Mouse (Mus musculus) neutrophil, adult 5-6 weeks (primary cell): Measurements from ENCODE around the gene Asb18. TPM values are rescaled to one million over a fixed set of nuclear protein-coding genes. Genes with fewer than 3 reads are reported as not detected.

Source experiments
- ATAC-seq: fragments of 151-379, 151-347 bp; 2 replicates; pipeline ENCODE4 v1.8.0; 2017; ENCODE audit warnings: mild to moderate bottlenecking, moderate TSS enrichment; ENCODE audit not compliant: insufficient number of reproducible peaks, poor library complexity, low FRiP score, severe bottlenecking; ENCODE audit errors: extremely low read depth
- total RNA-seq: library from RNA; stranded (forward); fragments of 200-1000 nt; gene quantifications from 2 replicates; pipeline ENCODE4 v1.2.3, GENCODE M21; 2017

Gene Asb18
- total RNA-seq = not detected in 2 replicates

DNA sequence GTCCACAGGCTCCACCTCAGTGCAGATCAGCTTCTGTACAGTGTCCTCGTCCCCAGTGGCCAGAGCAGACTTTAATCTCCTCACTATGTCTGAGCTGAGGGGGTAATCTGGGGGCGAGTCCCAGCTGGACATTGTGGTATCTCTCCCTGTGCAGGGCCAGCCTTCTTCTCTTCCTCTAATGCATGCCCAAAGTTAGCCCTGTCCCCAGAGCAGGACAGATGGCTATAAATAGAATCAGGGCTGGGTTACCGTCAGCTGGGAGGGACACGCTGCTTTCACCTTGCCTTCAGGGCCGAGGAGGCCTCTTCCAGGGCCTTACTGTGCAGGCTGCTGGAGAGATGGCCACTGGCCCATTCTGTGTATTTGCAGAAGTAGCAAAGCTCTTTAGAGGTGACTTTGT lies at the start of gene Asb18:
Gene Asb18 (minus strand): TSS at position 221 of the 400 bp plus-strand sequence.
- ATAC-seq = no peak

DNA sequence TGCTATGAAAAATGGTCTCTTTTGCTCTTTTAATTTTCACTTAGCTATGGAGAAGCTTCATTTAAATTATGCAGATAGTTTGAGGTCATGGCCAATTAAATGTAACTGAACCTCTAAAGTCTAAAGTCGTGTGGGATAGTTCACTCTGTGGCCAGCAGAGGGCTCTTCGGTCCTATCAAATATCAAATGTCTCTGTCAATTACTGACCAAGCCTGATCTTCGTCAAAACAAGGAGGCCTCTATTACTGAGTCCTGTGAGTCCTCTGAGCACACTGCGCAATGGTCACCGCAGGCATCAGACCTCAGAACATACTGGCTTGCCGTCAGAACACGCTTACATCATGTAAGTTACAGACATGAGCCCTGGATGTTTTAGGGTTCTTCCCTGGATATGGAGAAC lies 46.1 kb upstream of the Asb18 start:
- no peak for ATAC-seq

DNA sequence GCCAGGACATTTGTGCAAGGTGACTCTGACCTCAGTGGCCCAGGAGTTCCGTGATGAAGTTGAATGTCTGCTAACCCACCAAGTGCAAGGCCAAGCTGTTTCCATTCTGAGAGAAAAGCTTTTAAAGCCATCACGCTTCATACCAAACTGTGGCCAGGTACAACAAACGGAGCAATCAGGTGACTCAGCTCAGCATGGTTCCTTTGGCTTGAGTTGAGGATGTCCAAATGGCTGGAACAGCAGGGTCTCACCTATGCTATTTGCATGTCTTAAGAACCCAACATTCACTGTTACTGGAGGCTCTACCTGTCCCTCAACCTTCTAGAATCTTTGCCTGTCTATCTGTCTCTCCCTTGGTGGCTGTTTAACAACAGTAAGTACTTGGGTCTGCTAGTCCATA lies 45.6 kb upstream of the Asb18 start:
- ATAC-seq = no peak

DNA sequence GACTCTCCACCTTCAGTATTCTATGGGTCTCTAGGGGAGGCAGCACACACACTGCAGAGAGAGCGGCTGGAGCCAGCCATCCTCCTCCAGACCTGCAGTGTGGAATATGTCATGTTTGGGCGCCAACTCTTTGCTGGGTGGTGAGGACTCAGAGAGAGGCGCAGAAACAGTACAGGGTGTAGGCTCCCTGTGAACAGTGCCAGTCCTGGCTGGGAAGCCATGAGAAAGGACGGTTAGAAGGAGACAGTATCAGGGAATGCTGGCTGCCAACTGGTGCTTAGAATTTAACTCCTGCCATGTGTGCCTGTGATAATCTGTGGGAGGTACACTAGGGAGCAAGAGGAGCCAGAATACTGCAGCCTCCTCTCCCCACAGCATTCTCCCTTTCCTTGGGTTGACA lies 40.5 kb upstream of the Asb18 start:
- ATAC-seq = no peak

DNA sequence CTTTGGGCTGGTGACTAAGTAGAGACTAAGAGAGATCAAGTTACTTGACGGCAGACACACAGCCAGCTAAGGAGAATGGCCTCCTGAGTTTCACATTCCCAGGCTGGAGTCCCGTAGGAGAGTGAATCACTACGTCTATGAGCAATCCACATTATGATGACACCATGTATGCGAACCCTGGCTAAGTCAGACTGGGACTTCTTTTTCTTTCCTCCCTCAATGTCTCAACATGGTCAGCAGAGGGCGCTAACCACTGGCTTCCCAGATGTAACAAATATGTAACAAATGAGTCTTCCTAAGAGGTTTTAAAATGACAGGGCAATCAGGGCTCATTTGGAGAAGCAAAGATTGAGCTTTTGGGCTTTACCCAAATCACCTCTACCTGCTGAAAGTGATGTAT lies 36.9 kb upstream of the Asb18 start:
- no peak for ATAC-seq

DNA sequence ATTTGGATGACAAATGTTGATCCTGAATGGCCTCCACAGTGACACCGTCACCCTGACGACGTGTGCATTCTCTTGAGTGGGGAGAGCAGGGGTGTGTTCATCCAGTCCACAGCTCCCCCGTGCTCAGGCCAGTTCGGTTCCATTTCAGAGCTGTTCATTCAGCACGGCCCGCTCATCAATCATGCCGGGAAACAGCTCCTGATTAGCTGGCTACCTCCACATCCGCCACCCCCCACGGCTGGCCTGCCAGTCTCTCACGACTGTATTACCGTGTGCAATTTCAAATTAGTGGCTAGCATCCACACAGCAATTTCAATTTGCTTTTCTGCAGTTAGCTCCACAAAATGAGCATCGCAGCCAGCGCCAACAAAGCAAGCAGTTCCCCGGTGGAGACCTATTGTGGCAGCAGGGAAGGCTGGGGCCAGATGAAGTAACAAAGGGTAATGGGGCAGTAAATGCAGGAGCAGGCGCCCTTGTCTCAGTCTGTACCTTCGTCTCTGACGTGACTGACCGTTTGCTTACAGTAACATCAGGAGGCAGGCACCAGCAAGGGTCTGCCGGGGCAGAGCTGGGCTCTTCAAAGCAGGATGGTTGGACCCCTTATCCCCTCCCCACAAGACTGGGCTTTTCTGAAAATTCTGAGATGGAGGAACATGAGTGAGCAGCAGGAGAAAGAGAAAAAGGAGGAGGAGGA lies 35.7 kb upstream of the Asb18 start:
- no peak for ATAC-seq

DNA sequence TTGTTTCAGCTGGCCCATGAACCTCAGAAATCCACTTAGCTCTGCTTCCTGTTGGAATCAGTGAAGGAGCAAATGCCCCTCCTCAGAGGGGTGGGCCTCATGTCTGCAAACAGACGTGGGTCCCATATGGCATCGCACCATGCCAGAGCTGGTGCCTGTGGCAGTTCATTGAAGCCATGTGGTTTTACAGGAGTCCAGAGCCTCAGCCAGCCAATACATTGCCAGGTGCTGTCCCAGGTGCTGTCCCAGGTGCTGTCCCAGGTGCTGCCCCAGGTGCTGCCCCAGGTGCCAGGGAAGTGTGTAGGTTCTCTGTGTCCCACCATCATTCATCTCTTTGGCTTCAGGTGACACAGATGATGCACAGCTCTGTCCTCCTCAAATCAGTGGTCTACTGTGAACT lies 13.8 kb upstream of the Asb18 start:
- ATAC-seq = no peak

DNA sequence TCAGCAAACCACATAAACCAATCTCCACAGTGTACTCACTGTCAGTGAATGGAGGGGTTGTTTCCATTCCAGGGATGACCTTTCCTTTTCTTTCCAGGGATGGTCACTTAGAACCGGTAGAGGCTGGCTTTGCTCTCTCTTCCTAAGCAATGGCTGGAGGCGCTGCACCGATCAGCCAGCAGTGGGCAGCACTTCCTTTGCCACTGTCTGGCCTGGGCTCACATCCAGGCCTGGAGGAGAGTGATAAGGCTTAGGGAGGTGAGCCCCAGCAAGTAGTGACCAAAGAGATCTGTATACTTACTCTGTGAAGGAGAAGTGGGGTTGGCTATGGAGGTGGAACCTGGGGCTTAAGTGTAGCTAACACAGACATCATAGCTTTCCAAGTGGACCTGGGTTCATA lies 12.5 kb upstream of the Asb18 start:
- ATAC-seq = no peak

DNA sequence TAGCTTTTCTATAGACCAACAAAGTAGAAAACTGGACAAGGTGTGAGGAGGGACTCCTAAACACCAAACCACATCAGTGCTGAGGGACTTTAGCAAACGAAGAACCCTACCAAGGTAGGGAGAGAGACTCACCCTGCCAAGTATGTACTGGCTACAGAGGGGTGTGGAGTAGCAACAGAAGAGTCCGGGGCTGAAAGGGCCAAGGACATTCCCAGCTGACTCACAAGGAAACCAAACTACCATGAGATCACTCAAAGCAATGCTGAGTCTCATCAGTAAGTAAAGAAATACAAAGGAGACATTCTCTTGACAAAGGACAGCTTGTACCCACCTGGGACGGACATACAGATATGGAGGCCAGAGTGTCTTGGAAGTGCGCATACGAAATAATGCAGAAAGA lies 5.9 kb upstream of the Asb18 start:
- no peak for ATAC-seq

DNA sequence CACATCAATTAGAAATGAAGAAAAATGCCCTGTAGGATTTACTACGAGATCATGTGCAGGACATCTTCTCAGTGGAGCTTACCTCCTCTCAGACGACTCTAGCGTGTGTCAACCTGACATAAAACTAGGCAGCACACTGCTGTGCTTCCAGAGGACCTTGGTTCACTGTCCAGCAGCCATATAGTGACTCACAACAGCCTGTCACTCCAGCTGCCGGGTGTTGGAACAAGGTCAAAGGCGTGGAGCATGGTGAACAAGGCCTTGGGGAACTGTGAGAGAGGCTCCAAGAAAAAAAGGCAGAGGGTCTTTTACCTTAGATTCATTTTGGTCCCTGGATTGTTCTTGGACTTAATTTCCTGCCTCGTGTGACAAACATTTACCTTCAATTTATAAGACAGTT lies 3.6 kb upstream of the Asb18 start:
- ATAC-seq = no peak

DNA sequence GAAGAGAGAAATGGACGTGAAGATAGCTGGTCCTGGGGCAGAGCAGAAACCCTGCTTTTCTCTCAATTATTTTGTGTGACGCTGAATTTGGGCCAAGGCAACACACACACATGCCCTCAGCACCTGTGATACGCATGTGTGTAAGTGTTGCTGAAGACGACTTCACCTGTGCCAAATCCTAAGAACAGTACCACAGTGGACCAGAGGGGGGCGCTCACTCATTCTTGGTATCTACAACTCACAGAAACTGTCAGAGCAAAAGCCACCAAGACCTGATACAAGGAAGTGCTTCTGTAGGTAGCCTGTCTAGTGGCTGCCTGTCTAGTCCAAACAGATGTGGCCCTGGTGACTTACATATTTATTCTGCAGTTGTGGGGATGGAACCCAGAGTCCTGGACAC lies 1.2 kb downstream of the Asb18 start:
- ATAC-seq = no peak

DNA sequence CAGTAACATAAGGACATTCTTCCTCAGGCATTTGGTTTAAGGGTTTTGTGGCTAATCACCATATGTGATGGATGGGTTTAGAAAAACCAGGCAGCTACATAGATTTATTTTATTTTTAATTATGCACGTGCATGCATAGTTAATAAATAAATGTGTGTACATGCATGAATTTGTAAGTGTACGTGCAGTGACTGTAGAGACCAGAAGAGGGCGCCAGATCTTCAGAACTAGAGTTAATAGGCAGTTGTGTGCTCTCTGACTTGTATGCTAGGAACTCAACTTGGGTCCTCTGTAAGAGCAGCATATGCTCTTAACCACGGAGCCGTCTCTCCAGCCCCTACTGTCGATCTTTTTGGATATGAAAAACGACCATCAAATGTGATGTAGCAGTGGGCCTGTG lies 1.6 kb downstream of the Asb18 start:
- no peak for ATAC-seq

DNA sequence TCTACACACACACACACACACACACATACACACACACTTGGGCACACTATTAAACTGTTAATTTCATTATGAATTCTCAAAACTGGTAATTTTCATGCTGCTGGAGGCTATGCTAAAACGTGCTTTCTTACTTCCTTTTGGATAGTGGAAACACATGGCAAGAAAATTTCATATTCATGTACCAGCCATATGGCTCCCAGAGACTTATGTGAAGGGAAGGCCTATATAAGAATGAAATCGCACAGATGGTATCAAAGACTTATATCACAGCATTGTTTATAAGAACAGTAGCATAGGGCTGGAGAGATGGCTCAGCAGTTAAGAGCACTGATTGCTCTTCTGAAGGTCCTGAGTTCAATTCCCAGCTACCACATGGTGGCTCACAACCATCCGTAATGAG lies 2.3 kb downstream of the Asb18 start:
- no peak for ATAC-seq

DNA sequence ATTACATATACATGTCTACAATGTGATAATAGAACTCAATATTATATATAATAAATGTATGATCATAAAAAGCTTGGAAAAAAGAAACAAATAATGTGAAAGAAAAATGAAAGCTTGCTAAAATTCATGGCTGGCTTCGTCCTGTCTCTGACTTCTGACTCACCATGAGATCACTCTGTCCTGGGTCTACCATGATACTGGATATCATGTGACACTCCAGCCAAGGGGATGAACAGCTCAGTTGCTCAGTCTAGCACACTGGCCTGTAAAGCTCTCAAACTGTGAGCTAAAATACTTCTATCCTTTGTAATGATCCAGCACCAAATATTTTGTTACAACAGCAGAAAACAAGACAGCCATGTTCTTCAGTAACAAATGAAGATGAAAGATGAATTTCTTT lies 4.4 kb downstream of the Asb18 start:
- ATAC-seq = no peak

DNA sequence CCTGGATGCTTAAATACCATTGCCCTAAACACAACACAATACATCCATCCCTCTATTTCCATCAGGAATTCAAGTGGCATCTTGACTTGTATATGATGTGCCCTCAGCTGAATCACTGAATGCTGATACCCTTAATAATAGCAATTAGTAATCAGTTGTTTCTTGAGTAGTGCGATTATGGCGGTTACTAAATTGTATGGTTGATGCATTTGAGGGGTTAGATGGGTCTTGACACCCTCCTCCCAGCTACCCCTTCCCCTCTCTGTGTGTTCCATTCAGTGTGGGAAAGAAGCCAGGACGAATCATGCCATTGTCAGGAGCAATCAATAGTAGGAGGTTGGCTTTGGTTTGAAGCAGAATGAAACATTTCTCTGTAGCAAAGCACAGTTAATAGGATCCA lies 5.3 kb downstream of the Asb18 start:
- no peak for ATAC-seq

DNA sequence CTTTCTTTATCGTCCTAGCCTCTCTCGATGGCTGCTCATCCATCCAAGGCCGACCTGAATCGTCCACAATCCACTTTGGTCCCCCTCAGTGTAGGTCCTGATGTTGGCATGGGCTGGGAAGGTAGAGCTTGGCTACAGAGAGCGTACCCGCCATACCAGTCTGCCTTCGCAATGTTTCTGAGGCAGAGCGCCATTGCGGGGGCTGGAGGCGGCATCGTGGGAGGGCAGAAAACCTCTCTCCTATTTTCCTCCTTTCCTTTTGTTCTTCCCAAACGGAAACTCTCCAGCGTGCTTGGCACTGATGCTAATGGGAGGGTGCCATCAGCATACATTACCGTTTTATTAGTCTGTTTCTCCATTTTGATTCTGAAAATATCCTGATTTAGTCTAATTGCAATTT lies 7.8 kb downstream of the Asb18 start:
- ATAC-seq = no peak

DNA sequence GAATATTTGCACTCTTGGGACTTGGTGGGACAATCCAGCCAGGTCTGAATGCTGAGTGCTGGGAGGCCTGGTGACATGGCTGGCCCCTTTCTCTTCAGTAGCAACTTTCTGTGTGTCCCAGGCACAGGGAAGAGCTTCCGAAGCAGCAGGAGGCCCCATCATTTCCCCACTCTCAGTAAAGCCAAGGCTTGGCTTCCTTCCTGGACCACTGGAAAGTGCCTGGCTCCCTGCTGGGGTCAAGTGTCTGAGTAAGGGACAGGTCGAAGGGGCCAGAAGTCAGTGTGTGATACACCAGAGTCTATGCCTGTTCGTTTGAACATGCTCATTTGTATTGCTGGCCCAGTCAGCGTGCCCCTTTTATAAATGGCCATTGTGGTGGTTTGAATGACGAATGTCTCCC lies 13.5 kb downstream of the Asb18 start:
- ATAC-seq = no peak

DNA sequence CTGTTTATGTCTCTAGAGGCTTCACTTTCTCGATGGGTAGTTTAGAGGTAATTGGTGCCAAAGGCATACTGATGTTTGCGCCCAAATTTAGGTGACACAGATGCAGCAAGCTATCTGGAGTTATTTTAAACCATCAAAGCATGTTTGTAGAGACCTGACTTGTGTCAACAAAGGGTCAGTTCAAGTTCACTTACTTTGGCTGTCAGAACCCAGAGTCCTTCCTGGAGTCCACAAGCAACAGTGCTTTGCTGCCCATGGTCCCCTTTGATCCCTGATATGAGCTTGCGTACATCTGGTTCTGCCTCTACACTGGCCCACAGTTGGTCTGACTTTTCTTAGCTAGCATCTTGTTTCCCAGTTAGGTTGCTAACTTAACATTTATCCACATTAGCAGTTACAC lies 14.6 kb downstream of the Asb18 start:
- ATAC-seq = no peak

DNA sequence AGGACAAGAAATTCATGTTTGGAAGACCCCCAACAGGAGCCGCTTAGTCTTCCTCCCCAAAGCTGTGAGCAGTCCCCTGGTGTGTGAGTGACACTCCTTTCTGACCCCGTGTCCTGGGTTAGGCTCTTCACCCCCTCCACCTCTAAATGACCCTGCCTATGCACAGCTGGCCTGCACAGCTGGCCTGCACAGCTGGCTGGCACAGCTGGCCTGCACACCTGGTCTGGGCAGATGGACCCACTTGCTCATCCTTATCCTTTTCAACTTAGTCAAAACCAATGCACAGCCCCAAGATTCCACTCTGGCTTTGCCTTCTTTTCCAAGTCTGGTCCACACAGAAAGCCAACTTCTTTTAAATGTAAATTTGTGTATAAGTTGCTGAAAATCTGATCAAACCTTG lies 15.8 kb downstream of the Asb18 start:
- no peak for ATAC-seq

DNA sequence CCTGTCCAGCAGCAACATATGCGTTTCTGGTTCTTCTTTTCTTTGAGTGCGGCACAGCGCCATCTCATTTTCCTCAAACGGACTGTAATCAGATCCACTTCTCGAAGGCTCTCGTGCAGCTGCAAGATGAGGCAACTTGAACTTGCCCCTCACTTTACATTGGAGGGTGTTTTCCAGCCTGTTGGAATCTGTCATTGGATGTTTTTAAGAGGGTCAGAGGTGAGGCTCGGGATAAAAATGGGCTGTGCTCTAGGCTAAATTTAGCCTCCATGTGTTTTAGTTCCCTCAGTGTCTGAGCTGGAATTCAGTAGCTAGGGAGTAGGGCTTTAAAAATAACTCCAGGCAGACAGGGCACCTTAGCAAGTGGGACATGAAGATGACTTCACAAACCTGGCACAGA lies 16.4 kb downstream of the Asb18 start:
- no peak for ATAC-seq

DNA sequence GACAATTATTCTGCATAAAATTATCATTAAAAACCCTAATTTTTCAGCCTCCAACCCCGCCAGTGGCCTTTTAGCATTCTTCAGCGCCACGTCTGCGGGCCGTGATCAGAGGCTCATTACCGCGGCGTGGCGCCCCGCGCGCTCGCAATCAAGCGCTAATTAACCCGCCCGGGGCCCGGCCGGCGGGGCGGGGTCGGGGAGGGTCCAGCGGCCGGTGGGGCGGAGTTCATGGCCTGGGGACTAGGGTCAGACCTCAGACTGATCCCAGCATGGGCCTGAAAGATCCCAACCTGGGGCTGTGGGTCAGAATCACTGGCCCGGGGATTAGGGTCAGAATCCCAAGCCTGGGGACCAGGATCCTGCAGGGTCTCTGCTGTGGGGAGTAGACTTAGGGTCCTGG lies 22.2 kb downstream of the Asb18 start:
- ATAC-seq = no peak
